Mouse (Mus musculus): ENCODE measurements around the gene Fam227b. TPM values are rescaled to one million over a fixed set of nuclear protein-coding genes. Genes with fewer than 3 reads are reported as not detected.

Fam227b gene
- polyA plus RNA-seq, 1 experiment from 2014 or later = not detected

DNA sequence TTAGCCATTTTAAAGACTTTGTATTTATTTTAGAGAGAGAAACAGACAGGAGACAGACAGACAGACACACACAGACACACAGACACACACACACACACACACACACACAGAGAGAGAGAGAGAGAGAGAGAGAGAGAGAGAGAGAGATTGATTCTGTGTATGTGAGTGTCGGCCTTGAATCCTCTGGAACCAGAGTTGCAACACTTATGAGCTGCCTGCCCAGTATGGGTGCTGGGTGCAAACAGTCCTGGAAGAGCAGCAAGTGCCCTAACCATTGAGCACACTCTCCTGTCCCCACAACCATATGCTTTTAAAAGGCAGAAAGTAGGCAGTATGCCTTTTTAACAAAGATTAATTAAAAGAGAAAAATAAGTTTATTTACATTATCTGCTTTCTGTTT lies 183.0 kb downstream of the Fam227b start:
- no peak for ATAC-seq (ENCODE audit: low FRiP score)
- Histone ChIP-seq H3K4me2 (replicated peaks) (no peak overlapping the region), H3K9ac (no peak overlapping the region), H3K27me3 (ENCODE audit: control insufficient read depth, insufficient read depth, low read length) (no peaks in the 10 kb centered on the region), H3K4me3 (replicated peaks; ENCODE audit: low read length) (no peak overlapping the region), H3K4me1 (replicated peaks; ENCODE audit: control insufficient read depth, insufficient read depth, low read length) (no peaks in the 10 kb centered on the region), H3K36me3 (replicated peaks; ENCODE audit: control insufficient read depth, insufficient read depth) (no peaks in the 10 kb centered on the region), H3K9me3 (ENCODE audit: control insufficient read depth, low read length) (no peaks in the 10 kb centered on the region), H3K27ac (no peak overlapping the region)
- 90% methylated on average over 1 of the region's 1 CpGs for WGBS
- no peak for DNase-seq (ENCODE audit: low spot score)

DNA sequence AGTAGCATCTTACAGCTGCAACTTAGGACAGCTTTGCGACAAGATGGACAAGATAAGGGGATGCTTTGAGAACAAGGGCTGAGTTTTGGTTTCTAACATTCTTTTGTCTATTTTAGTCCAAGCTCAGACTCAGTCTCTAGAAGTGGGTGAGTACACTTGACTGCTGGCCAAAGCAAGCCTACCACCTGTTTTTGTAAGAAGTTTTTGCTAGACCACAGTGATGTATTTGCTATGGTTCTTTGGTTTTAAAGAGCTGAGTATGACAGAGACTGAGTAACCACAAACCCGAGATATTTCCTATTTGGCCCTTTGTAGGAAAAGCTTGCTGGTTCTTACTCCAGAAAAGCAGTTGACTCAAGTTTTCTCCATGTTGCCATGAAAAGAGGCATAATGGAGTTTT lies 203.6 kb downstream of the Fam227b start:
- no peaks in the 10 kb centered on the region for H3K4me1 ChIP-seq (replicated peaks; ENCODE audit: control insufficient read depth, insufficient read depth, low read length)
- no peak for DNase-seq (ENCODE audit: low spot score)
- peaks cover 9% of the 10 kb centered on the region for H3K36me3 ChIP-seq (replicated peaks; ENCODE audit: control insufficient read depth, insufficient read depth)
- 96% methylated on average over 2 of the region's 2 CpGs for WGBS
- ATAC-seq (ENCODE audit: low FRiP score) = no peak
- no peak overlapping the region for H3K27ac ChIP-seq
- no peak overlapping the region for H3K4me3 ChIP-seq (replicated peaks; ENCODE audit: low read length)
- H3K4me2 ChIP-seq (replicated peaks) = no peak overlapping the region
- no peaks in the 10 kb centered on the region for H3K9me3 ChIP-seq (ENCODE audit: control insufficient read depth, low read length)
- no peak overlapping the region for H3K9ac ChIP-seq
- no peaks in the 10 kb centered on the region for H3K27me3 ChIP-seq (ENCODE audit: control insufficient read depth, insufficient read depth, low read length)

DNA sequence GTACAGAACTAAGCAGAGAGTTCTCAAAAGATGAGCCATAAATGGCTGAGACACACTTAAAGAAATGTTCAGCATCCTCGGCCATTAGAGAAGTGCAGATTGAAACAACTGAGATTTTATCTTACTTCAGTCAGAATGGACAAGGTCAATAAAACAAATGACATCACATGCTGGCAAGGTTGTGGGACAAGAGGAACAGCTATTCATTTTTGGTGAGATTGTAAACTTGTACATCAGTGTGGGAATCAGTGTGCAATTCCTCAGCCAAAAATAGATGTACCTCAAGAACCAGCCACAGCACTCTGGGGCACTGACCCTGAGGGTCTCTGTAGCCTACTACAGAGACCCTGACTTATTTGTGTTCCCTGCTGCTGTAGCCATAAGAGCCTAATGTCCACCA lies 208.5 kb downstream of the Fam227b start:
- no peak for DNase-seq (ENCODE audit: low spot score)
- no peak overlapping the region for H3K9ac ChIP-seq
- no peak overlapping the region for H3K27ac ChIP-seq
- no peak for ATAC-seq (ENCODE audit: low FRiP score)
- H3K27me3 ChIP-seq (ENCODE audit: control insufficient read depth, insufficient read depth, low read length) = no peaks in the 10 kb centered on the region
- no peaks in the 10 kb centered on the region for H3K4me1 ChIP-seq (replicated peaks; ENCODE audit: control insufficient read depth, insufficient read depth, low read length)
- no peak overlapping the region for H3K4me3 ChIP-seq (replicated peaks; ENCODE audit: low read length)
- 91% methylated on average over 1 of the region's 1 CpGs for whole genome bisulfite sequencing
- H3K4me2 ChIP-seq (replicated peaks) = no peak overlapping the region
- no peaks in the 10 kb centered on the region for H3K9me3 ChIP-seq (ENCODE audit: control insufficient read depth, low read length)
- H3K36me3 ChIP-seq (replicated peaks; ENCODE audit: control insufficient read depth, insufficient read depth) = no peaks in the 10 kb centered on the region; the same call in 1 of the 2 replicates

DNA sequence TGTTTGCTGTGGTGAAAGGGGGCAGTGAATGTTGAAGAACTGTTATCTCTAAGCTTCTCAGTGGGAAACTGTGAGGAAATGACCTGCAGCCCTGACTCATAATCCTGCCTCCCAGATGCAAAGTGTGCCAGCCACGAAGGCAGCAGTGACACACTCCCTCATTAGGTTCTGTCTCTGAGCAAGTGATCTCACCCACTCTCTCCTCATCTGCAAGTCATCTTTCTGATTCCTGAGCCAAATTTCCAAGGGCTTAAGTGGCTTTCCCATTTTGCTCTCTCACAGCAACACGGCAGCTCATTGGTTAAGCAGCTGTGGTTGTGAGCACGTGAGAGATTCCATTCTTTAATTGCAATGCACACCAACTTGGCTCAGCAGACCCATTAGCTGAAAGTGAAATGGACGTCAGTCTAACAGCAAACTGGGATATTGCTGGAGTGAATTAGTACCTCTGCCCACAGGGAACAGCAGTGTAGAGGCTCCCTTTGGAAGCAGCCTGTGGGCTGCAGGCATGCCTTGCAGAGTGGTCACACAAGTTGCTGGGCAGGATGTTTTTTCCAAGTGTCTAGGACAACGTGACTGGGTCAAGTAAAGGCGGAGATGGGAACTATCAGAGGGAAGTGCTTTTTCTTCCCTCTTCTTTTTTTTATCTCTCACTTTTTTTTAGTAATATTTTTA lies 210.6 kb downstream of the Fam227b start:
- 77% methylated on average over 6 of the region's 6 CpGs for WGBS
- no peaks in the 10 kb centered on the region for H3K9me3 ChIP-seq (ENCODE audit: control insufficient read depth, low read length)
- H3K4me3 ChIP-seq (replicated peaks; ENCODE audit: low read length) = no peak overlapping the region
- no peak overlapping the region for H3K9ac ChIP-seq
- H3K27me3 ChIP-seq (ENCODE audit: control insufficient read depth, insufficient read depth, low read length) = no peaks in the 10 kb centered on the region
- H3K36me3 ChIP-seq (replicated peaks; ENCODE audit: control insufficient read depth, insufficient read depth) = no peaks in the 10 kb centered on the region
- H3K4me1 ChIP-seq (replicated peaks; ENCODE audit: control insufficient read depth, insufficient read depth, low read length) = no peaks in the 10 kb centered on the region
- H3K4me2 ChIP-seq (replicated peaks) = no peak overlapping the region
- no peak overlapping the region for H3K27ac ChIP-seq
- DNase-seq (ENCODE audit: low spot score) (no peak), ATAC-seq (ENCODE audit: low FRiP score) (no peak)

DNA sequence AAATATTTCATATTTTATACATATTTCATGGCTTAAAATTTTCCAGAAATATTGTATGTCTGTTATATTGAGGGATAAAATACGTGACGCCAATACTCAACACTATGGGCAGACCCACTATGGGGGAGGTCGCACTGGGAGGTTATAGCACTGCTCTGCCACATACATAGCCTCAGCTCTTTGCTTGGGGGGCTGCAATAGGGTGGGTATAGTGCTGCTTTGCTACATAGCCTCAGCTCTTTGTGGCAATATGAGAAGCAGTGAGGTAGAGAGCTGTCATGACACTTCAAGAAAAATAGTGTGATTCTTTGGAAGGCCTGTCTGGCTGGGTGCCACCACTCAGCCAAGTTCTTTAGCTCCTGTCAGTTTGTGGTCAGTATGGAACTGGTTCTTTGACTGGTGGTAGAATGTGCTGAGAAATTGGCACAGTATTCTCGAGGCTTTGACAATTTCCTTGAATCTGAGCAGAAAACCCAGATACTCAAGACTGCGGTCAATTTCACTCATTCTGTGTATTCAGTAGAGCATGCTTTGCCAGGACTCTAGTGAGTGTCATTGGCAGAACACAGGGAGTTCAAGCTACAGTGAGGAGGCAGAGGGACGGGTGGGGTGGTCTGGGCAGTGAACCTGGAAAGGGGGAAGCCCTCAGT lies 212.7 kb downstream of the Fam227b start:
- no peak overlapping the region for H3K4me3 ChIP-seq (replicated peaks; ENCODE audit: low read length)
- no peak for ATAC-seq (ENCODE audit: low FRiP score)
- WGBS = 84% methylated on average over 6 of the region's 6 CpGs

DNA sequence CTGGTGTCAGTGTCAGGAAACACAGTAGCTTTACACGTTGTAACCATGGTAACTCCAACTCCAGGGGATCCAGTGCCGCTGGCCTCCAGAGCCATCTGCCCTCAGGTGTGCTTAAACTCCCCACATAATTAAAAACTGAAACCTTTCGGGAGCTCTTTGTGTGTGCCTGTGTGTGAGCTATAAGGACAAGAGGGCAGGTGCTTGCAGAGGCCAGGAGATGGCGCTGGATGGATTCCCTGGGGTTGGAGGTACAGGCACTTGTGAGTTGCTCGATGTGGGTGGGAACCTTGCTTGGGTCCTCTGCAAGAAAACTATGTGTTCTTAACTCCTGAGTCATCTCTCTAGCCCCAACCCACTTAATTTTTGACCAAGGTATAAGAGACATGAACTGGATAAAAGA lies 215.4 kb downstream of the Fam227b start:
- 53% methylated on average over 5 of the region's 5 CpGs for WGBS
- H3K4me1 ChIP-seq (replicated peaks; ENCODE audit: control insufficient read depth, insufficient read depth, low read length) = no peaks in the 10 kb centered on the region
- H3K36me3 ChIP-seq (replicated peaks; ENCODE audit: control insufficient read depth, insufficient read depth) = peaks cover 6% of the 10 kb centered on the region
- no peak overlapping the region for H3K4me2 ChIP-seq (replicated peaks)
- no peak for DNase-seq (ENCODE audit: low spot score)
- H3K27ac ChIP-seq = no peak overlapping the region
- no peak overlapping the region for H3K9ac ChIP-seq
- no peak overlapping the region for H3K4me3 ChIP-seq (replicated peaks; ENCODE audit: low read length)
- no peaks in the 10 kb centered on the region for H3K27me3 ChIP-seq (ENCODE audit: control insufficient read depth, insufficient read depth, low read length)
- ATAC-seq (ENCODE audit: low FRiP score) = no peak
- no peaks in the 10 kb centered on the region for H3K9me3 ChIP-seq (ENCODE audit: control insufficient read depth, low read length)

More for the DNA sequence above, 212.7 kb downstream of the Fam227b start:
- no peaks in the 10 kb centered on the region for H3K4me1 ChIP-seq (replicated peaks; ENCODE audit: control insufficient read depth, insufficient read depth, low read length)
- H3K27me3 ChIP-seq (ENCODE audit: control insufficient read depth, insufficient read depth, low read length) = no peaks in the 10 kb centered on the region
- H3K4me2 ChIP-seq (replicated peaks) = no peak overlapping the region
- DNase-seq (ENCODE audit: low spot score) = no peak
- H3K27ac ChIP-seq = no peak overlapping the region
- H3K9ac ChIP-seq = no peak overlapping the region
- no peaks in the 10 kb centered on the region for H3K9me3 ChIP-seq (ENCODE audit: control insufficient read depth, low read length)
- no peaks in the 10 kb centered on the region for H3K36me3 ChIP-seq (replicated peaks; ENCODE audit: control insufficient read depth, insufficient read depth)

DNA sequence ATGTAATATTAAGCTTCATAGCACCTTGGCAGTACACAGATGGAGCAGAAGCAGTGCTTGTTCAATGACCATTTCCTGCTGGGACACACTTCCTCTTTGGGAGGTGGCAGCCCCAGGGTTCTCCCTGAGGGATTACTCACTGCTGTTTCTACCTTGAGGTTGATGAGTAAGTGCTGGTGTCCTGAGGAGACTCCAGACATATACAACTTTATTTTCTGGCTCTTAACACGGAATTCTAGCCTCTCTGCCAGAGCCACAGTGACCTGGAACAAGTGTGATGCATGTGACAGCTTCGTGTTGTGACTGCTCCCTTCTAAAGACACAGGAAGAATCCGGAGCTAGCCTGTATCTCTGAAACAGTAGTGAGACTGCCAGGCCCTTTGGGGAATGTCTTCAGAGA lies 217.8 kb downstream of the Fam227b start:
- H3K36me3 ChIP-seq (replicated peaks; ENCODE audit: control insufficient read depth, insufficient read depth) = peaks cover 6% of the 10 kb centered on the region
- no peak overlapping the region for H3K9ac ChIP-seq
- no peak overlapping the region for H3K27ac ChIP-seq
- no peak for DNase-seq (ENCODE audit: low spot score)
- no peak for ATAC-seq (ENCODE audit: low FRiP score)
- H3K9me3 ChIP-seq (ENCODE audit: control insufficient read depth, low read length) = no peaks in the 10 kb centered on the region
- no peak overlapping the region for H3K4me2 ChIP-seq (replicated peaks)
- no peaks in the 10 kb centered on the region for H3K27me3 ChIP-seq (ENCODE audit: control insufficient read depth, insufficient read depth, low read length)
- 78% methylated on average over 3 of the region's 3 CpGs for WGBS
- no peak overlapping the region for H3K4me3 ChIP-seq (replicated peaks; ENCODE audit: low read length)
- H3K4me1 ChIP-seq (replicated peaks; ENCODE audit: control insufficient read depth, insufficient read depth, low read length) = no peaks in the 10 kb centered on the region

Other genes with a start within 250 kb of the Fam227b start
- 0.35 and 0.84 TPM in 2 replicates for gene Fgf7, start 117.3 kb downstream of the Fam227b start, polyA plus RNA-seq (2014; fragmentation: Nextera tagmentation; extraction: Ambion mirVana)
- gene Dtwd1, start 137 bp upstream of the Fam227b start, polyA plus RNA-seq (2014; fragmentation: Nextera tagmentation; extraction: Ambion mirVana) = 18.2 and 19.5 TPM in 2 replicates
- gene Gm17555, start 63.1 kb upstream of the Fam227b start, polyA plus RNA-seq (2014; fragmentation: Nextera tagmentation; extraction: Ambion mirVana) = not detected in 2 replicates

Measured in hindbrain, embryonic 14.5 days (tissue).